8 mouse cellular contexts compared by ENCODE assay signal in the genomic region with DNA sequence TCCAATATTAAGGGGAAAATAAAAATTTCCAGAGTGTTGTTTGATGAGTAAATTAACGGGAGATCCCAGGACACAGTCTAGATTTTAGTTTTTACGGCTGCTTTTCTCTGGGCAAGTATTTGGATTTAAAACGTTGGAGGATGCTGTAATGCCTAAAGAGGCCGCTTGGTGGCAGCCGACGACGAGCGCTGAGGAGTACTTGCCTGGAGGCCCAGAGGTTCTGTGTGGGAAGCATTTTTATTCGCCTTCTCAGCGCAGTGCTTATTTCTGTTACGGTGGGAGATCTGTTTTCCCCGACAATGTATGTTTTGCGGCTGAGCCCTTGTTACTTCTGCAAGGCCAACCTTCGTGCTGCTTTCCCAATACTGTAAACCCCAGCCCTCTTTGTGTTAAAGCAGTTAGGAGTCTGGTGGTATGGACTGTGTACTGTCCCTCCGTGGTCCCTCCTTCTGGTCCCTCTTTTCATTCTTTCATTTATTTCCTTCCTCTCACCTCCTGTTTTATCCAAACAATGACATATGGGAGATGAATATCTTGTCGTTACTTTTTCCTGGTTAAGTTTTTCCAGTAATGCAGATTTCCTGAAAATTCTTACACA.
A peak's percentile ranks its signal among the peaks of the same experiment; 100 is the strongest.
DNase-seq lines count a peak whose midpoint lies in the region; ATAC-seq and TF ChIP-seq lines count a peak whose summit lies in the region.

No protein-coding gene starts in this region.

- no peak overlapping the region for H3K9ac ChIP-seq in embryonic facial prominence, embryonic 15.5 days
- H3K9ac ChIP-seq in lung, postnatal 0 days (replicated peaks; ENCODE audit: low read depth), result no peak overlapping the region

- no peaks in the 10 kb centered on the region for H3K36me3 ChIP-seq in embryonic facial prominence, embryonic 15.5 days
- no peaks in the 10 kb centered on the region for H3K36me3 ChIP-seq in lung, postnatal 0 days (ENCODE audit: insufficient read depth, low read length)

- TF ChIP-seq POLR2A in bone marrow, adult 2 months (IDR thresholded peaks at IDR 0.05; ENCODE audit: borderline replicate concordance, control insufficient read depth, low read depth, low read length), result no peak

- no peak overlapping the region for H3K4me3 ChIP-seq in bone marrow, adult 2 months (replicated peaks; ENCODE audit: control insufficient read depth, low read depth, low read length)
- no peak overlapping the region for H3K4me3 ChIP-seq in embryonic facial prominence, embryonic 15.5 days (replicated peaks)
- H3K4me3 ChIP-seq in layer of hippocampus, adult 2 months, result no peak overlapping the region
- H3K4me3 ChIP-seq in lung, postnatal 0 days (ENCODE audit: low read depth, low read length), result no peak overlapping the region

- peak; percentile 69; the same call in 1 of the 2 replicates for ATAC-seq in embryonic facial prominence, embryonic 15.5 days (ENCODE audit: insufficient number of reproducible peaks, low FRiP score, low TSS enrichment, low read depth)
- peak; percentile 78 to 88 for ATAC-seq in hematopoietic stem cell, adult 5-6 weeks (replicated peaks in 1 of 2; ENCODE audit: insufficient read depth in 1 of 2, low FRiP score in 2 of 2, low TSS enrichment in 1 of 2, low read depth in 1 of 2, poor library complexity in 2 of 2, severe bottlenecking in 2 of 2)
- ATAC-seq in lung, postnatal 0 days, result peak; percentile 49

- H3K27me3 ChIP-seq in embryonic facial prominence, embryonic 15.5 days, result no peaks in the 10 kb centered on the region; the same call in 1 of the 2 replicates
- H3K27me3 ChIP-seq in lung, postnatal 0 days (replicated peaks; ENCODE audit: insufficient read depth, low read length), result no peaks in the 10 kb centered on the region

- peak; percentile 47 for TF ChIP-seq CTCF in bone marrow, adult 2 months (IDR thresholded peaks at IDR 0.05; ENCODE audit: control insufficient read depth, insufficient read depth, low read length)
- peak; percentile 93 for TF ChIP-seq CTCF in layer of hippocampus, adult 2 months (conservative IDR thresholded peaks at IDR 0.05)
- peak; percentile 90 for TF ChIP-seq CTCF in lung, postnatal 0 days (IDR thresholded peaks at IDR 0.05)

- 0 out of 2 replicates have a peak overlapping the region, but pooled peaks have one; percentile 28 for H3K4me2 ChIP-seq in embryonic facial prominence, embryonic 15.5 days (replicated peaks)
- H3K4me2 ChIP-seq in lung, postnatal 0 days (replicated peaks; ENCODE audit: low read depth, low read length), result 0 out of 2 replicates have a peak overlapping the region, but pooled peaks have one; percentile 27

- DNase-seq in CD8-positive naive resting alpha-beta T cell, adult 2 months (ENCODE audit: low read depth in 2 of 2, low spot score in 2 of 2), result peak; percentile 18 to 41
- peak; percentile 78 to 83 for DNase-seq in layer of hippocampus, adult 2 months (ENCODE audit: low spot score in 2 of 2)
- peak; percentile 71 for DNase-seq in lung, postnatal 0 days (ENCODE audit: low spot score)
- peak; percentile 77 for DNase-seq in retina, postnatal 1 day
- peak; percentile 66 for DNase-seq in urinary bladder, postnatal 14 days (ENCODE audit: low spot score)

- H3K4me1 ChIP-seq in bone marrow, adult 2 months (ENCODE audit: control insufficient read depth, insufficient read depth, low read length), result no peaks in the 10 kb centered on the region
- H3K4me1 ChIP-seq in embryonic facial prominence, embryonic 15.5 days, result no peaks in the 10 kb centered on the region
- H3K4me1 ChIP-seq in lung, postnatal 0 days (ENCODE audit: insufficient read depth, low read depth, low read length), result no peaks in the 10 kb centered on the region

- H3K9me3 ChIP-seq in embryonic facial prominence, embryonic 15.5 days (replicated peaks), result no peaks in the 10 kb centered on the region
- no peaks in the 10 kb centered on the region for H3K9me3 ChIP-seq in lung, postnatal 0 days (ENCODE audit: low read length)

- no peak for TF ChIP-seq EP300 in lung, postnatal 0 days (IDR thresholded peaks at IDR 0.05)

- WGBS in bone marrow, adult 2 months, result 11% methylated on average over 16 of the region's 16 CpGs
- 8% methylated on average over 16 of the region's 16 CpGs for WGBS in embryonic facial prominence, embryonic 15.5 days
- WGBS in lung, postnatal 0 days, result 6% methylated on average over 16 of the region's 16 CpGs

- H3K27ac ChIP-seq in bone marrow, adult 2 months (ENCODE audit: control insufficient read depth, insufficient read depth, low read depth, low read length, poor library complexity), result no peak overlapping the region
- no peak overlapping the region for H3K27ac ChIP-seq in embryonic facial prominence, embryonic 15.5 days (replicated peaks)
- H3K27ac ChIP-seq in layer of hippocampus, adult 2 months, result no peak overlapping the region
- H3K27ac ChIP-seq in lung, postnatal 0 days (ENCODE audit: low read length), result no peak overlapping the region

Comparison
In these comparisons a context has a peak if more than half of its experiments do, and no peak if none do; other contexts are left out.
1. DNase-seq: peak in every context shown above with its lines; median percentile 80 in layer of hippocampus, adult 2 months; 77 in retina, postnatal 1 day; 71 in lung, postnatal 0 days; 66 in urinary bladder, postnatal 14 days; 30 in CD8-positive naive resting alpha-beta T cell, adult 2 months.